Mouse (Mus musculus) G1E (cell line): ENCODE measurements around the gene Dnase1. TPM values are rescaled to one million over a fixed set of nuclear protein-coding genes. Genes with fewer than 3 reads are reported as not detected.

Experiments
- ATAC-seq: 2 replicates; pipeline ENCODE4 v1.8.0; 2016; ENCODE audit warnings: mild to moderate bottlenecking; ENCODE audit not compliant: insufficient number of reproducible peaks, poor library complexity, low FRiP score, severe bottlenecking; ENCODE audit errors: extremely low read depth
- DNase-seq: peaks from one replicate; pipeline ENCODE4 v3.0.0; 2012; ENCODE audit warnings: low spot score
- H3K27me3 ChIP-seq: 2 replicates; pipeline ENCODE4 v1.6.1; 2012; ENCODE audit warnings: mild to moderate bottlenecking, low read length, inconsistent platforms; ENCODE audit not compliant: insufficient read depth
- H3K36me3 ChIP-seq: replicated peaks from 2 replicates; pipeline ENCODE3; 2012; ENCODE audit warnings: mild to moderate bottlenecking, inconsistent platforms
- H3K4me1 ChIP-seq: 2 replicates; pipeline ENCODE4 v1.6.1; 2012; ENCODE audit warnings: low read depth, low read length, inconsistent platforms, mixed read lengths; ENCODE audit not compliant: insufficient read depth
- H3K4me3 ChIP-seq: 2 replicates; pipeline ENCODE4 v1.5.1; 2012; ENCODE audit warnings: low read depth, mild to moderate bottlenecking, inconsistent platforms, low read length, moderate library complexity, mixed read lengths
- H3K9me3 ChIP-seq: replicated peaks from 2 replicates; pipeline ENCODE4 v1.6.1; 2012; ENCODE audit warnings: inconsistent platforms
- CTCF ChIP-seq: IDR thresholded peaks from 2 replicates; pipeline ENCODE4 v1.5.1; 2012; ENCODE audit warnings: low read depth, low read length, inconsistent platforms, mixed read lengths
- GATA1 ChIP-seq: IDR thresholded peaks from 2 replicates; pipeline ENCODE4 v1.6.1; 2012; ENCODE audit warnings: borderline replicate concordance, low read length, inconsistent platforms, mixed read lengths
- GATA2 ChIP-seq: IDR thresholded peaks from 2 replicates; pipeline ENCODE4 v1.6.1; 2012; ENCODE audit warnings: low read depth, low read length, inconsistent platforms, borderline replicate concordance
- POLR2AphosphoS5 ChIP-seq: IDR thresholded peaks from 2 replicates; pipeline ENCODE4 v1.6.1; 2012; ENCODE audit warnings: low read depth, low read length, inconsistent platforms; ENCODE audit not compliant: insufficient replicate concordance
- TAL1 ChIP-seq: conservative IDR thresholded peaks from 2 replicates; pipeline ENCODE4 v1.6.1; 2012; ENCODE audit warnings: low read depth, low read length, inconsistent platforms, mixed read lengths
- polyA plus RNA-seq: library from polyadenylated mRNA; stranded (reverse); fragments of >175 nt; gene quantifications from 2 replicates; pipeline ENCODE4 v1.2.3, GENCODE M21; 2012
- total RNA-seq, 2 experiments: library from RNA; stranded (forward) in 1 of 2; stranded (reverse) in 1 of 2; fragments of 200-1000 nt in 1 of 2; fragments of >200 nt in 1 of 2; fragmentation: Nextera tagmentation in 1 of 2; gene quantifications; 2 replicates each; pipeline ENCODE4 v1.2.3; 2014 to 2017

The Dnase1 gene
- total and polyA plus RNA-seq, 3 experiments: 0.49 TPM; not detected in 2

GRCm38 (mm10) chr16:4031441-4032274, 5.1 kb upstream of the Dnase1 start:
- no peak for TF ChIP-seq GATA1
- no peak for TF ChIP-seq CTCF
- no peak for TF ChIP-seq POLR2AphosphoS5
- TF ChIP-seq TAL1: no peak
- H3K36me3 ChIP-seq: peaks cover 17% of the 10 kb centered on the region
- H3K9me3 ChIP-seq: no peaks in the 10 kb centered on the region
- peaks cover 37% of the 10 kb centered on the region for H3K4me1 ChIP-seq
- no peak for ATAC-seq
- no peak for DNase-seq
- H3K27me3 ChIP-seq: peaks cover 9% of the 10 kb centered on the region; the same call in 1 of the 2 replicates
- no peak overlapping the region for H3K4me3 ChIP-seq

GRCm38 (mm10) chr16:4032341-4032748, 4.4 kb upstream of the Dnase1 start:
- TF ChIP-seq GATA1 (no peak), CTCF (no peak), POLR2AphosphoS5 (no peak), TAL1 (no peak), GATA2 (no peak)
- ATAC-seq (peak; percentile 51), DNase-seq (no peak)

DNA sequence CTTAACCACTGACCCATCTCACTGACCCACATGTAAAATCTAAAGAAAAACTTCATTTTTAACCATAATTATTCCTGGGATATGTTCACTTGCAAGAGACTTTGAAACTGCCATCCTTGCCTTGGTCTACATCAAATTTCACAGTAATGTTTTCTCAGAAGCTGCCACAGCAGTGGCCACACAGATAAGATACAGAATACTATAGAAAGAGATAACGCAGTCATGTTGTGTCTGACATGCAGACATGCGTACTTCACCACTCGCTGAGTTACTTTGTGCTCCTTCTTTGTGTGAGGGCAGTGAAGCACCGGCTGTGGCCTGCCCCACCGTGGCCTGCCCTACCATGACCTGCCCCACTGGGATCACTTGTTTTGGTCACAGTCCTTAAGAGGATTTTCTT, 2.8 kb upstream of the Dnase1 start:
- Histone ChIP-seq H3K27me3 (no peaks in the 10 kb centered on the region), H3K9me3 (no peaks in the 10 kb centered on the region), H3K4me1 (peaks cover 40% of the 10 kb centered on the region), H3K36me3 (peaks cover 40% of the 10 kb centered on the region), H3K4me3 (peak overlapping the region; percentile 34; the same call in 1 of the 2 replicates)
- TF ChIP-seq CTCF (no peak), GATA1 (no peak), TAL1 (peak; percentile 34)
- ATAC-seq (peak; percentile 76), DNase-seq (peak; percentile 13)

More at GRCm38 (mm10) chr16:4032341-4032748, 4.4 kb upstream of the Dnase1 start:
- Histone ChIP-seq H3K4me1 (peaks cover 40% of the 10 kb centered on the region), H3K4me3 (no peak overlapping the region), H3K36me3 (peaks cover 24% of the 10 kb centered on the region), H3K27me3 (peaks cover 7% of the 10 kb centered on the region; the same call in 1 of the 2 replicates), H3K9me3 (no peaks in the 10 kb centered on the region)

GRCm38 (mm10) chr16:4034476-4034875, 2.3 kb upstream of the Dnase1 start:
- TF ChIP-seq POLR2AphosphoS5: no peak
- TF ChIP-seq TAL1: no peak
- TF ChIP-seq CTCF: no peak
- no peak for TF ChIP-seq GATA1
- no peak for TF ChIP-seq GATA2
- ATAC-seq: no peak
- H3K4me1 ChIP-seq: peaks cover 40% of the 10 kb centered on the region
- H3K36me3 ChIP-seq: peaks cover 45% of the 10 kb centered on the region
- H3K9me3 ChIP-seq: no peaks in the 10 kb centered on the region
- DNase-seq: no peak
- no peaks in the 10 kb centered on the region for H3K27me3 ChIP-seq
- H3K4me3 ChIP-seq: no peak overlapping the region

DNA sequence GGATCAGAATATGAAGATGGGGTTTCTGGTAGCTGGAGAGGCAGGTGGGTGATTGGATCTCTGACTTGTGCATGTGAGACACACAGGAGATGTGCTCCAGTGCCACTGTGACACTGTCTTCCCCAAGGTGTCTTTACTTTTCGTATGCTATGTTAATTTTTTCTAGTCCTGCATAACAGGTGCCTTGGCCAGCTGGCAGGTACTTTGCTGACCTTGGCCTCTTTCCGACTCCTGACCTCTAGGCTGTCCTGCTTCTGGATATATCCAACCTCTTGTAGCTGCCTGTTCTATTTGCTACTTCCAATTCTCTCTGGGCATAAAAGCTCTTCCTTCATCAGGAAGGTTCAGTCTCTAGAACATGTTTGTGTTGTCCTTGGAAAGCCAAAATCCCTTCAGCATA, 1.2 kb upstream of the Dnase1 start:
- no peak for ATAC-seq
- Histone ChIP-seq H3K9me3 (no peaks in the 10 kb centered on the region), H3K4me3 (no peak overlapping the region), H3K36me3 (peaks cover 56% of the 10 kb centered on the region), H3K27me3 (no peaks in the 10 kb centered on the region), H3K4me1 (peaks cover 40% of the 10 kb centered on the region)
- TF ChIP-seq CTCF: no peak
- TF ChIP-seq POLR2AphosphoS5: no peak
- no peak for TF ChIP-seq TAL1
- no peak for TF ChIP-seq GATA2
- TF ChIP-seq GATA1: no peak
- DNase-seq: no peak

DNA sequence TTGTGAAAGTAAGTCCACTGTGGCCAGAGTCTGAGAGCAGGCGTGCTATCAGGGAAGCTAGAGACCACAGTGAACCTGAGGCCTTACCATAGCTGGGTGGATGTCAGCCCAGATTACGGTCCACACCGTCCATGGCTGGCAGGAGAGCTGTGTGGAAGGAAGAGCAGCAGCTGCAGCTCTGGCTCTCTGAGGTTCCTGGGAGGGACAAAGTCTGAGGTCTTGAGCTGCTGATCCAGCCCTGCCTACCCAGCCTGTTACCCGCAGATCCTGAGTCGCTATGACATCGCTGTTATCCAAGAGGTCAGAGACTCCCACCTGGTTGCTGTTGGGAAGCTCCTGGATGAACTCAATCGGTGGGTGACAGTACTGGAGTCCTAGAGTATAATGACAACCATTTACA, 948 bp downstream of the Dnase1 start:
- H3K4me1 ChIP-seq: peaks cover 33% of the 10 kb centered on the region
- no peaks in the 10 kb centered on the region for H3K27me3 ChIP-seq
- peaks cover 77% of the 10 kb centered on the region for H3K36me3 ChIP-seq
- ATAC-seq: no peak
- TF ChIP-seq GATA2 (no peak), GATA1 (no peak), POLR2AphosphoS5 (no peak), CTCF (no peak), TAL1 (no peak)
- no peak for DNase-seq
- H3K4me3 ChIP-seq: no peak overlapping the region
- H3K9me3 ChIP-seq: no peaks in the 10 kb centered on the region
